Mouse (Mus musculus) adrenal gland, postnatal 25 days (tissue): ENCODE data around the gene B3galt2. TPM values are rescaled to one million over a fixed set of nuclear protein-coding genes. Genes with fewer than 3 reads are reported as not detected.

Source experiments
- total RNA-seq: library from RNA; stranded (reverse); gene quantifications from 2 replicates; pipeline ENCODE4 v1.2.3, GENCODE M21; 2021

The B3galt2 gene
- total RNA-seq, 1 experiment from 2014 or later, result 4.6 TPM

Other genes with a start within 250 kb of the B3galt2 start
- gene Cdc73, start 62.2 kb downstream of the B3galt2 start, total RNA-seq, result 98.2 and 110 TPM in 2 replicates
- gene Glrx2, start 75.7 kb downstream of the B3galt2 start, total RNA-seq, result 86.3 and 89.7 TPM in 2 replicates
- 13.2 and 14.6 TPM in 2 replicates for gene Trove2, start 136.4 kb downstream of the B3galt2 start, total RNA-seq
- gene Uchl5, start 136.6 kb downstream of the B3galt2 start, total RNA-seq, result 24.5 and 34.8 TPM in 2 replicates